Mouse (Mus musculus): ENCODE results near the gene Gm11168.
A peak's percentile ranks its signal among the peaks of the same experiment; 100 is the strongest.
"Not testable (repeated sequence)": the region's sequence is repeated elsewhere in the genome, so short reads cannot be mapped to it uniquely, and the experiment has no call there.

The Gm11168 gene

GRCm38 (mm10) chr9:3025653-3026052 is 22.5 kb downstream of the Gm11168 start:
- not testable (repeated sequence) for DNase-seq (ENCODE audit: low read depth, low spot score)

- not testable (repeated sequence) for DNase-seq (ENCODE audit: low read depth, low spot score)
These were observed 23.0 kb downstream of the Gm11168 start for GRCm38 (mm10) chr9:3026136-3026535.

- DNase-seq (ENCODE audit: low read depth, low spot score) = not testable (repeated sequence)
These were observed 23.6 kb downstream of the Gm11168 start for GRCm38 (mm10) chr9:3026741-3027140.

- peak; percentile 26 for DNase-seq (ENCODE audit: low read depth, low spot score)
These were observed 24.1 kb downstream of the Gm11168 start for GRCm38 (mm10) chr9:3027200-3027599.

- DNase-seq (ENCODE audit: low read depth, low spot score) = not testable (repeated sequence)
These were observed 26.3 kb downstream of the Gm11168 start for GRCm38 (mm10) chr9:3029276-3030000.

- DNase-seq (ENCODE audit: low read depth, low spot score) = peak; percentile 36
These were observed 27.7 kb downstream of the Gm11168 start for GRCm38 (mm10) chr9:3030677-3031318.

GRCm38 (mm10) chr9:3034299-3034698 is 31.2 kb downstream of the Gm11168 start, which contains the start of gene Gm17535:
TSS of gene Gm17535 (plus strand) at chr9:3034599.
- DNase-seq (ENCODE audit: low read depth, low spot score) = not testable (repeated sequence)

- not testable (repeated sequence) for DNase-seq (ENCODE audit: low read depth, low spot score)
These were observed 33.4 kb downstream of the Gm11168 start, which contains the start of gene Gm10715 for GRCm38 (mm10) chr9:3036577-3036976. TSS of gene Gm10715 (plus strand) at chr9:3036877.

GRCm38 (mm10) chr9:3038161-3038560 is 35.0 kb downstream of the Gm11168 start:
- DNase-seq (ENCODE audit: low read depth, low spot score) = peak; percentile 8

Data from brain, embryonic 18.5 days (tissue).